Mouse (Mus musculus): ENCODE measurements at regions not wholly inside any gene's neighbourhood (a gene's known extent, or its start where the extent isn't known, plus 50 kb on each side); places are given as distances from the start of the nearest gene placed in this dataset.

DNA sequence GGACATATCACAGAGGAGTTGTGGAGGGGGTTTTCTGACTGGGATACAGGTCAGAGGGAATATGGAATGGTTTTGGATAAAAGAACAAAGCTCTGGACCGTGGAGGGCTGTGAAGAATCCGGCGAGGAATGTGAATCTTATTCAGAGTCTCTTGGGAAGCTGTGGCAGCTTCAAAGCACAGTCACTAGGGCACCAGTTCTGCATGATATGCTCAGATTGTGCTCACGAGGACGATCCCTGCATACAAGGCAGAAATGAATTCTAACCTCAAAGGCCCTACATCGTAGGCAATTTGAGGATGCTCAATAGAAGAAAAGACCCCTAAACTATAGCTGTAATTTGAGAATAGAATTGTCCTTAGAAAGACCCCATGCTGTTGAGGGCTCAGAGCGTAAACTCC, 103.8 kb upstream of the Ednra start:
- no peak for TF ChIP-seq JUND (IDR thresholded peaks at IDR 0.05; ENCODE audit: low read depth, low read length)
- TF ChIP-seq KAT2A (conservative IDR thresholded peaks at IDR 0.05; ENCODE audit: low read depth, low read length): no peak
- no peak for TF ChIP-seq ZKSCAN1 (IDR thresholded peaks at IDR 0.05; ENCODE audit: low read depth, low read length)
- no peak for TF ChIP-seq TCF12 (IDR thresholded peaks at IDR 0.05; ENCODE audit: low read depth, low read length)
- no peak for TF ChIP-seq BHLHE40 (IDR thresholded peaks at IDR 0.05; ENCODE audit: borderline replicate concordance, low read depth, low read length)
- no peak for TF ChIP-seq ZNF384 (IDR thresholded peaks at IDR 0.05; ENCODE audit: low read depth, low read length)
- TF ChIP-seq MAZ (IDR thresholded peaks at IDR 0.05; ENCODE audit: low read depth, low read length): no peak
- no peak for TF ChIP-seq MYB (IDR thresholded peaks at IDR 0.05; ENCODE audit: low read depth, low read length)
- TF ChIP-seq RCOR1 (IDR thresholded peaks at IDR 0.05; ENCODE audit: low read depth, low read length): no peak
- no peak for TF ChIP-seq POLR2AphosphoS2 (IDR thresholded peaks at IDR 0.05; ENCODE audit: low read length)
- no peak for TF ChIP-seq NELFE (IDR thresholded peaks at IDR 0.05; ENCODE audit: low read depth, low read length)
- TF ChIP-seq ELF1 (IDR thresholded peaks at IDR 0.05; ENCODE audit: low read depth, low read length): no peak
- no peak for TF ChIP-seq USF1 (IDR thresholded peaks at IDR 0.05; ENCODE audit: low read depth, low read length)
- no peak for TF ChIP-seq ZMIZ1 (IDR thresholded peaks at IDR 0.05; ENCODE audit: low read depth, low read length)
- no peak for TF ChIP-seq ZC3H11A (IDR thresholded peaks at IDR 0.05; ENCODE audit: low read depth, low read length)
- TF ChIP-seq UBTF (IDR thresholded peaks at IDR 0.05; ENCODE audit: borderline replicate concordance, insufficient read depth, low read depth, low read length): no peak
- no peak for TF ChIP-seq NRF1 (IDR thresholded peaks at IDR 0.05; ENCODE audit: insufficient read depth, low read depth, low read length, poor library complexity, severe bottlenecking)
- no peak for TF ChIP-seq CTCF (IDR thresholded peaks at IDR 0.05 in 2 of 3, conservative IDR thresholded peaks at IDR 0.05 in 1 of 3; ENCODE audit: control insufficient read depth in 1 of 3, insufficient read depth in 1 of 3, low read depth in 2 of 3, low read length in 3 of 3, poor library complexity in 1 of 3, severe bottlenecking in 1 of 3)
- TF ChIP-seq MEF2A (IDR thresholded peaks at IDR 0.05; ENCODE audit: extremely low read depth, insufficient replicate concordance, low read depth, low read length, poor library complexity, severe bottlenecking): no peak
- no peak for TF ChIP-seq SIN3A (IDR thresholded peaks at IDR 0.05; ENCODE audit: low read length)
- H3K4me1 ChIP-seq (ENCODE audit: control insufficient read depth in 1 of 2, insufficient read depth in 2 of 2, low read length in 2 of 2): no peaks in the 10 kb centered on the region
- DNase-seq (ENCODE audit: low read depth, low spot score): no peak
- H3K9me3 ChIP-seq (replicated peaks; ENCODE audit: insufficient read depth, low read length): no peaks in the 10 kb centered on the region
- no peak overlapping the region for H3K27ac ChIP-seq (ENCODE audit: control insufficient read depth, low read depth, low read length)
- no peaks in the 10 kb centered on the region for H3K27me3 ChIP-seq (ENCODE audit: control insufficient read depth in 1 of 2, insufficient read depth in 2 of 2, low read length in 2 of 2)
- H3K36me3 ChIP-seq (ENCODE audit: control insufficient read depth in 1 of 2, insufficient read depth in 2 of 2, low read length in 2 of 2): no peaks in the 10 kb centered on the region
- H3K79me2 ChIP-seq (ENCODE audit: control insufficient read depth, insufficient read depth, low read length, poor library complexity): no peaks in the 10 kb centered on the region
- no peak overlapping the region for H3K9ac ChIP-seq (ENCODE audit: control insufficient read depth, low read depth, low read length, poor library complexity, severe bottlenecking)
- H3K4me3 ChIP-seq (ENCODE audit: control insufficient read depth in 1 of 2, insufficient read depth in 1 of 2, low read depth in 2 of 2, low read length in 2 of 2): no peak overlapping the region

DNA sequence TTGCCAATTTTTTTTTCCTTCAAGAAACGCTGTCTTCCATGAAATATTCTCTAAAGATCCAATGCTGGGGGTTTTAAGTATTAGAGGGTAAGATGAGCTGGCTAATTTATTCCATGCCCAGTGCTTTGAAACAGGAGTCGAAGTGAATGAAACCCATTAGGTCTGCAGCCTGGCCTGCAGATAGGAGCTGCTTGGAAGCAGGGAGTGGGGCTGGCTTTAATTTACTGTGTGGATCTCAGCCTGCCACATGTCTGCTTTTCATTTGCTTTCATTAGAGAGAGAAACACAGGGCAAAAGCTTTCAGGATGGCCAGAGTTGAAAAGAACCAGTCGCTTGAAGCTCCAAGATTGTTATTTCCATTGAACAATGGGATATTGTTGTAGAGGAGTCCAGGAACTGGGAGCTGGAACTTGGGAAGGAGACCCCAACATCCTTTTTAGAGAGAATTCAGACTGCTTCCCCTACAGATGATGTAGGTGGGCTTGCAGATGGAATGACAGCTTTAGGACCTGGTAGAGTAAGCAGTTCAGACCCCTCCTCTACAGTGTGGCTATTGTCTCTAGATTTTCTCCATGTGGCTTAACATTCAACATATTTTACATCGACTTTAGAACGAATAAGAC, 105.0 kb upstream of the Ednra start:
- no peak for DNase-seq (ENCODE audit: low read depth, low spot score)
- H3K27me3 ChIP-seq (ENCODE audit: control insufficient read depth in 1 of 2, insufficient read depth in 2 of 2, low read length in 2 of 2): no peaks in the 10 kb centered on the region
- no peak overlapping the region for H3K27ac ChIP-seq (ENCODE audit: control insufficient read depth, low read depth, low read length)
- H3K4me3 ChIP-seq (ENCODE audit: control insufficient read depth in 1 of 2, insufficient read depth in 1 of 2, low read depth in 2 of 2, low read length in 2 of 2): no peak overlapping the region
- no peaks in the 10 kb centered on the region for H3K36me3 ChIP-seq (ENCODE audit: control insufficient read depth in 1 of 2, insufficient read depth in 2 of 2, low read length in 2 of 2)
- TF ChIP-seq GATA1 (IDR thresholded peaks at IDR 0.05; ENCODE audit: low read depth, low read length): no peak
- no peak for TF ChIP-seq KAT2A (conservative IDR thresholded peaks at IDR 0.05; ENCODE audit: low read depth, low read length)
- no peak for TF ChIP-seq MXI1 (IDR thresholded peaks at IDR 0.05; ENCODE audit: low read depth, low read length)
- TF ChIP-seq MAZ (IDR thresholded peaks at IDR 0.05; ENCODE audit: low read depth, low read length): no peak
- TF ChIP-seq RAD21 (IDR thresholded peaks at IDR 0.05; ENCODE audit: low read depth, low read length): no peak
- no peak for TF ChIP-seq POLR2AphosphoS5 (IDR thresholded peaks at IDR 0.05; ENCODE audit: borderline replicate concordance, low read depth, low read length)
- H3K9me3 ChIP-seq (replicated peaks; ENCODE audit: insufficient read depth, low read length): no peaks in the 10 kb centered on the region
- H3K4me1 ChIP-seq (ENCODE audit: control insufficient read depth in 1 of 2, insufficient read depth in 2 of 2, low read length in 2 of 2): no peaks in the 10 kb centered on the region
- H3K79me2 ChIP-seq (ENCODE audit: control insufficient read depth, insufficient read depth, low read length, poor library complexity): no peaks in the 10 kb centered on the region
- no peak overlapping the region for H3K9ac ChIP-seq (ENCODE audit: control insufficient read depth, low read depth, low read length, poor library complexity, severe bottlenecking)
